Mouse (Mus musculus): ENCODE data around the gene Saa4. TPM values are rescaled to one million over a fixed set of nuclear protein-coding genes. Genes with fewer than 3 reads are reported as not detected.
"Not testable (repeated sequence)": the region's sequence is repeated elsewhere in the genome, so short reads cannot be mapped to it uniquely, and the experiment has no call there.

Gene Saa4
- total RNA-seq, 2 experiments from 2014 or later, result not detected

- ATAC-seq (replicated peaks; ENCODE audit: low FRiP score, poor library complexity, severe bottlenecking), result no peak
Observed at GRCm38 (mm10) chr7:46718591-46719270, 13.7 kb downstream of the Saa4 start.

DNA sequence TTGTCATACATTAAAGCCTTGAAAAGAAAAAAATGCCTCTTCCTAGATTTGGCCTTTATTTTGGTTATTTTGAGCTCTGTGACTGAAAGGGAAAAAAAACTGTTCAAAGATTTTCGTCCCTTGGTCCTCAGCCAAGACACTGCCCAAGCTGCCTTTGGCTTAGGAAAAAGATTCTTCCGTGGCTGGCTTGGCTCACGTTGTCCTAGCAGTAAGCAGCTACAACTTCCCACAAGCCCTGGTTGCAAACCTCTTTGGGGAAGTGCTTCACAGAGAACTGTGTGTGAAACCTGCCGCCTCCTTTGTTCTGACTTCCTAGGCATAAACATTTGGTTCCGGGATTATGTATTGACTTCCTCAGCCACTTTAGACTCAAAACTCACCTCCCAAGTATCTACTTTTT lies 15.5 kb downstream of the Saa4 start:
- no peak for ATAC-seq (replicated peaks; ENCODE audit: low FRiP score, poor library complexity, severe bottlenecking)

- no peak for ATAC-seq (replicated peaks; ENCODE audit: low FRiP score, poor library complexity, severe bottlenecking)
Observed at GRCm38 (mm10) chr7:46715600-46715999, 16.8 kb downstream of the Saa4 start, which contains the start of gene Saa3. Gene Saa3, minus strand, starts transcription at chr7:46715700.

GRCm38 (mm10) chr7:46714518-46714917 lies 17.9 kb downstream of the Saa4 start:
- ATAC-seq (replicated peaks; ENCODE audit: low FRiP score, poor library complexity, severe bottlenecking), result 0 out of 2 replicates have a peak, but pooled peaks have one; percentile 45

DNA sequence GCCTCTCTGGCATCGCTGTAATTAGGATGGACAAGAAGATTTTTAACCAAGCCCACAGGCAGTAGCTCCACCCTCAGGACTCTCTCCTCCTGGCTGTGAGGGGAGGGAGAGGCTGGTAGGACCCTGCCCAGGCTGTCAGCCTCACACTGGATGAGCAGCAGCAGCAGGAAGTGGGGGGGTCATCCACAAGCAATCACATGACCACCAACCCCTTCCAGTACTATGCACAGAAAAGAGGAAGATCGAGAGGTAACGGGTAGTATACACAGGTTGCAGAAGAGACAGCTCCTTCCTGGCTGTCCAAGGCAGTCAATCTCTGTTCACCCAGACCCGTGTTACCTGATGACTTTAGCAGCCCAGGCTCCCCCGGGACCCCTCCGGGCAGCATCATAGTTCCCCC lies 20.2 kb downstream of the Saa4 start:
- ATAC-seq (replicated peaks; ENCODE audit: low FRiP score, poor library complexity, severe bottlenecking), result no peak

- ATAC-seq (replicated peaks; ENCODE audit: low FRiP score, poor library complexity, severe bottlenecking), result peak; percentile 93
Observed at GRCm38 (mm10) chr7:46710390-46710844, 22.0 kb downstream of the Saa4 start, which contains the start of gene Saal1. Gene Saal1, minus strand, starts transcription at chr7:46710680.

GRCm38 (mm10) chr7:46700521-46701025 lies 31.8 kb downstream of the Saa4 start:
- no peak for ATAC-seq (replicated peaks; ENCODE audit: low FRiP score, poor library complexity, severe bottlenecking)

DNA sequence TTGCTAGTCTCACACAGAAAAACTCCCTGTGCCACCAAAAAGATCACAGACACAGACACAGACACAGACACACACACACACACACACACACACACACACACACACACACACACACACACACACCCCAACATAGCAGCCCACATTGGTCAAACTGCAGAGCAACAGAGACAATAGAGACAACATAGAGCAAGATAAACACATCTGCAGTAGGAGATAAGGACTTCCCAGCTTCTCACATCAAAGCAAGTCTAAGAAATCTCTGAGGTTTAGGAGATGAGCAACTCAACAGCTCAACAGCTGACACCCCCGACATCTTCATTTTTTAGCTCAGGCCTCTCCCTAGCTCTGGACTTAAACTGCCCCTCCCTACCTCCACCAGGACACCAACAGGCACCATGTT lies 35.6 kb downstream of the Saa4 start:
- no peak for ATAC-seq (replicated peaks; ENCODE audit: low FRiP score, poor library complexity, severe bottlenecking)

DNA sequence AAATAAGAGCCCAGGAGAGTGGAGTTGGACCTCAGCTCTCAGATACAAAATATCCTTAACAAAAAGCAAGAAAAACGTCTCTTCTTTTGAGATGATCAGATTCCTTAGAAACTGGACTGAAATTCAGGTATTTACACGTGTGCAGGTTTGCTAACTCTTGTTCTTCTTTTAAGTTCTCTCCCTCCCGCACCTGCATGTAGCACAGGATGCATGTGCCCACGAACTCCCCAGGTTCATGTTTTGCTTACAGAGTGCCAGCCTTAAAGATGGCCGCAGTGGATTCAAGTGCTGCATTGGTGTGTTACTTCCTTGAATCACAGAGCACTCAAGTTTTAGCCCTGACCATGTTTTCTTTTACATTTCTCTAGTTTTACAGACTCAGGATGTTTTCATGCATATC lies 45.6 kb downstream of the Saa4 start:
- no peak for ATAC-seq (replicated peaks; ENCODE audit: low FRiP score, poor library complexity, severe bottlenecking)

DNA sequence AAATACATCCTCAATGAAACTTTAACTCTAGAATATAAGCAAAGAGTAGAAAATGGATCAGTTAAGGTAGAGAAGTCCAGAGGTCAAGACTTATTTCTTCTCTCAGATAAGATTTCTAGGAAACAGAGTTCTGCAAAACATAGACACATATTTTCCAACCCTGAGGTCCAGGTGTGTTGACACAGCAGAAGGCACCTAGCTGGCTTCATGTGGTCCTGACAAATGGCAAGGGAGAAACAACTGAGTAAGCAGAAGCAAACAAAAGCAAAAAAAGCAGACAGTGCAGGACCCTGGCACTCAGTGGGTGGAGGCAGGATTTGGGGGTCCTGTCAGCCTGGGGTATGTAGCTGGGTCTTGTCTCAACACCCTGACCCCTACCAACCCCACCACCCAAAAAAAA lies 51.7 kb downstream of the Saa4 start:
- no peak for ATAC-seq (replicated peaks; ENCODE audit: low FRiP score, poor library complexity, severe bottlenecking)

DNA sequence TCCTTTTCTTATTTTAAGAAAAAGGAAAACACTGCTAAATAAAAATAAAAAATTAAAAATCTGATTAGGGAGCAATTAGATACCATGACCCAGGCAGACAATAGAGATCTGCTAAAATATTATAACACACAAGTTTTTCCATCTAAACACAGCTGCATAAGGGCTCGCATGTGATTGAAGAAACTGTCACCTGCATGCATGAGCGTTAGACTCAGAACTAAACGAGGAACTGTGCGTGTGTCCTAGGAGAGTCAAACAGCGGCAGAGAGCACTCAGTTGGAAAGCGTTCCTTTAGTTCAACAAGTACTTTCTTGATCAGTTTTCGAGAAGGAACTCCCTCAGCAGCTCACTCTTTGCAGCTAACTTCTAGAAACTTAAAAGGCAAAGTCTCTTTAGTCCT lies 53.4 kb downstream of the Saa4 start:
- not testable (repeated sequence) for ATAC-seq (replicated peaks; ENCODE audit: low FRiP score, poor library complexity, severe bottlenecking)

DNA sequence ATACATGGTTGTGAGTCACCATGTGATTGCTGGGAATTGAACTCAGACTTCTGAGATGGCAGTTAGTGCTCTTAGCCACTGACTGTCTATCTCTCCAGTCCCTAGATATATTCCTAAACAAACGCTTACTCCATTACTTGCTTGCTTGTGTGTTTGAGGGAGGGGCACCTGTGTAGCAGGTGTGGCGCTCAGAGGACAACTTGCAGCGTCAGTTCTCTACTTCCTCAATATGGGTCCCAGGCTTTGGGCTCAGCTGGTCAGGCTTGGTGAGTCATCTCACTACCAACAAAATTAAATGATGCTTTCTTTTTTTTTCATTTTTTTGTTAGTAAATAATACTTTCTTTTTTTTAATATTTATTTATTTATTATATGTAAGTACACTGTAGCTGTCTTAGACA lies 54.0 kb downstream of the Saa4 start:
- no peak for ATAC-seq (replicated peaks; ENCODE audit: low FRiP score, poor library complexity, severe bottlenecking)

Other genes starting within 250 kb of the Saa4 start
- gene Sergef, start 92.8 kb downstream of the Saa4 start, total RNA-seq (2015; ENCODE audit: low replicate concordance), result 4.6 TPM in 1 of 2 replicates, not detected in the other
- 0.23 and 0.26 TPM in 2 replicates for gene Sergef, start 92.8 kb downstream of the Saa4 start, total RNA-seq (2017; ENCODE audit: low replicate concordance)
- not detected in 2 replicates for gene Tph1, start 60.1 kb downstream of the Saa4 start, total RNA-seq (2015; ENCODE audit: low replicate concordance)
- not detected in 2 replicates for gene Tph1, start 60.1 kb downstream of the Saa4 start, total RNA-seq (2017; ENCODE audit: low replicate concordance)
- 7.1 and 7.9 TPM in 2 replicates for gene Saal1, start 21.9 kb downstream of the Saa4 start, total RNA-seq (2015; ENCODE audit: low replicate concordance)
- 4.4 and 9.9 TPM in 2 replicates for gene Saal1, start 21.9 kb downstream of the Saa4 start, total RNA-seq (2017; ENCODE audit: low replicate concordance)
- not detected in 2 replicates for gene Saa3, start 16.9 kb downstream of the Saa4 start, total RNA-seq (2015; ENCODE audit: low replicate concordance)
- gene Saa3, start 16.9 kb downstream of the Saa4 start, total RNA-seq (2017; ENCODE audit: low replicate concordance), result not detected in 2 replicates
- gene Saa1, start 10.4 kb upstream of the Saa4 start, total RNA-seq (2015; ENCODE audit: low replicate concordance), result not detected in 2 replicates
- gene Saa1, start 10.4 kb upstream of the Saa4 start, total RNA-seq (2017; ENCODE audit: low replicate concordance), result not detected in 2 replicates
- gene Saa2, start 19.2 kb upstream of the Saa4 start, total RNA-seq (2015; ENCODE audit: low replicate concordance), result not detected in 2 replicates
- not detected in 2 replicates for gene Saa2, start 19.2 kb upstream of the Saa4 start, total RNA-seq (2017; ENCODE audit: low replicate concordance)
- 7.2 and 9.2 TPM in 2 replicates for gene Hps5, start 63.5 kb upstream of the Saa4 start, total RNA-seq (2015; ENCODE audit: low replicate concordance)
- gene Hps5, start 63.5 kb upstream of the Saa4 start, total RNA-seq (2017; ENCODE audit: low replicate concordance), result 19.8 and 29.9 TPM in 2 replicates
- gene Gtf2h1, start 63.5 kb upstream of the Saa4 start, total RNA-seq (2015; ENCODE audit: low replicate concordance), result 16.2 and 28.5 TPM in 2 replicates
- 15.2 and 25.9 TPM in 2 replicates for gene Gtf2h1, start 63.5 kb upstream of the Saa4 start, total RNA-seq (2017; ENCODE audit: low replicate concordance)
- 72.9 and 85.4 TPM in 2 replicates for gene Ldha, start 108.9 kb upstream of the Saa4 start, total RNA-seq (2015; ENCODE audit: low replicate concordance)
- gene Ldha, start 108.9 kb upstream of the Saa4 start, total RNA-seq (2017; ENCODE audit: low replicate concordance), result 29.2 and 59.4 TPM in 2 replicates
- gene Ldhc, start 128.6 kb upstream of the Saa4 start, total RNA-seq (2015; ENCODE audit: low replicate concordance), result 2.2 TPM in 1 of 2 replicates, not detected in the other
- gene Ldhc, start 128.6 kb upstream of the Saa4 start, total RNA-seq (2017; ENCODE audit: low replicate concordance), result 0.64 TPM in 1 of 2 replicates, not detected in the other
- 75.7 and 78.4 TPM in 2 replicates for gene Tsg101, start 187.4 kb upstream of the Saa4 start, total RNA-seq (2015; ENCODE audit: low replicate concordance)
- gene Tsg101, start 187.4 kb upstream of the Saa4 start, total RNA-seq (2017; ENCODE audit: low replicate concordance), result 23.5 and 33.8 TPM in 2 replicates
- 19.8 and 39.0 TPM in 2 replicates for gene Uevld, start 225.9 kb upstream of the Saa4 start, total RNA-seq (2015; ENCODE audit: low replicate concordance)
- gene Uevld, start 225.9 kb upstream of the Saa4 start, total RNA-seq (2017; ENCODE audit: low replicate concordance), result 28.6 and 35.1 TPM in 2 replicates